Mouse (Mus musculus) intestine, embryonic 15.5 days (tissue): ENCODE measurements around the gene Lrrc8d. TPM values are rescaled to one million over a fixed set of nuclear protein-coding genes. Genes with fewer than 3 reads are reported as not detected.
A peak's percentile ranks its signal among the peaks of the same experiment; 100 is the strongest.

Source experiments
- ATAC-seq: fragments of 200-750 bp; cut with Nextera tagmentation; 2 replicates; pipeline ENCODE4 v1.8.0; 2017; ENCODE audit warnings: moderate TSS enrichment, moderate library complexity
- H3K27ac ChIP-seq: fragments of 300-500 bp; sonication (generic); 2 replicates; pipeline ENCODE4 v1.5.1; 2015; ENCODE audit warnings: mild to moderate bottlenecking, inconsistent platforms
- H3K27me3 ChIP-seq: fragments of 300-500 bp; sonication (generic); replicated peaks from 2 replicates; pipeline ENCODE4 v1.6.1; 2015; ENCODE audit warnings: inconsistent platforms
- H3K36me3 ChIP-seq: fragments of 300-500 bp; sonication (generic); 2 replicates; pipeline ENCODE4 v1.6.1; 2015; ENCODE audit warnings: inconsistent platforms
- H3K4me1 ChIP-seq: fragments of 300-500 bp; sonication (generic); replicated peaks from 2 replicates; pipeline ENCODE4 v1.6.1; 2015; ENCODE audit warnings: inconsistent platforms
- H3K4me2 ChIP-seq: fragments of 300-500 bp; sonication (generic); replicated peaks from 2 replicates; pipeline ENCODE4 v1.6.1; 2015; ENCODE audit warnings: mild to moderate bottlenecking, inconsistent platforms
- H3K4me3 ChIP-seq: fragments of 300-500 bp; sonication (generic); replicated peaks from 2 replicates; pipeline ENCODE4 v1.5.1; 2015; ENCODE audit warnings: inconsistent platforms
- H3K9ac ChIP-seq: fragments of 300-500 bp; sonication (generic); 2 replicates; pipeline ENCODE4 v1.6.1; 2015; ENCODE audit warnings: inconsistent platforms
- H3K9me3 ChIP-seq: fragments of 300-500 bp; sonication (generic); 2 replicates; pipeline ENCODE4 v1.6.1; 2016; ENCODE audit warnings: inconsistent platforms
- WGBS: fragments of 180-500 bp; shearing (Covaris S2); methylation state at CpG from one replicate; pipeline ENCODE4 v1.1.7; 2015; 5-methylcytosine and 5-hydroxymethylcytosine counted together
- polyA plus RNA-seq: library from polyadenylated mRNA; unstranded; fragments of >200 nt; fragmentation: Nextera tagmentation; extraction: Ambion mirVana; gene quantifications from 2 replicates; pipeline ENCODE4 v1.2.1, GENCODE M21; 2015

Lrrc8d gene
- polyA plus RNA-seq, 1 experiment from 2014 or later, result 16.2 TPM

GRCm38 (mm10) chr5:105704573-105704972, 4.8 kb downstream of the Lrrc8d start:
- H3K9me3 ChIP-seq, result no peaks in the 10 kb centered on the region
- H3K27me3 ChIP-seq, result 0 out of 2 replicates have a peak, but pooled peaks cover under 1% of the 10 kb centered on the region
- H3K36me3 ChIP-seq, result no peaks in the 10 kb centered on the region
- WGBS, result 31% methylated on average over 9 of the region's 9 CpGs
- no peak overlapping the region for H3K9ac ChIP-seq
- no peak overlapping the region for H3K4me3 ChIP-seq
- ATAC-seq, result no peak
- no peak overlapping the region for H3K27ac ChIP-seq
- peaks cover 20% of the 10 kb centered on the region; the same call in 1 of the 2 replicates for H3K4me1 ChIP-seq
- H3K4me2 ChIP-seq, result no peak overlapping the region

- Histone ChIP-seq H3K36me3 (no peaks in the 10 kb centered on the region), H3K27me3 (no peaks in the 10 kb centered on the region), H3K4me1 (peaks cover 22% of the 10 kb centered on the region; the same call in 1 of the 2 replicates), H3K9me3 (no peaks in the 10 kb centered on the region), H3K9ac (no peak overlapping the region), H3K4me2 (no peak overlapping the region), H3K4me3 (no peak overlapping the region), H3K27ac (no peak overlapping the region)
- WGBS, result 72% methylated on average over 11 of the region's 11 CpGs
- ATAC-seq, result no peak
Observed at GRCm38 (mm10) chr5:105706635-105707034, 6.9 kb downstream of the Lrrc8d start.

GRCm38 (mm10) chr5:105708276-105708675, 8.5 kb downstream of the Lrrc8d start:
- H3K9ac ChIP-seq, result no peak overlapping the region
- H3K27ac ChIP-seq, result no peak overlapping the region
- no peaks in the 10 kb centered on the region for H3K36me3 ChIP-seq
- H3K4me3 ChIP-seq, result no peak overlapping the region
- no peaks in the 10 kb centered on the region for H3K9me3 ChIP-seq
- no peak for ATAC-seq
- no peak overlapping the region for H3K4me2 ChIP-seq
- H3K4me1 ChIP-seq, result peaks cover 16% of the 10 kb centered on the region; the same call in 1 of the 2 replicates
- H3K27me3 ChIP-seq, result no peaks in the 10 kb centered on the region
- 88% methylated on average over 5 of the region's 5 CpGs for WGBS

DNA sequence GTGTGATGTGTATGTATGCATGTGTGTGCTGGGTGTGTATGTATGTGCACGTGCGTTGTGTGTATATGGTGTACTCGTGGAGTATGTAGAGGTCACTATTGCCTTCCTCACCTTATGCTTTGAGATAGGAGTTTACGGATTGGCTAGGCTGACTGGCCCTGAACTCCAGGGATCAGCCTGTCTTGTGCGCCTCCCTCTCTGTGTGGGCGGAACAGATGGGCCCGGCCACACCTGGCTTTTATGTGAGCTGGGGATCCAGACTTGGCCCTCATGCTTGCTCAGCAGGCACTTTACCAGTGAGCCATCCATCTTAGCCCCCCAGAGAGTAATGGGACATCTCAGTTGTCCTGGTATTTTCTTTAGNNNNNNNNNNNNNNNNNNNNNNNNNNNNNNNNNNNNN, 10.7 kb downstream of the Lrrc8d start:
- ATAC-seq, result 0 out of 2 replicates have a peak, but pooled peaks have one; percentile 46
- H3K4me2 ChIP-seq, result no peak overlapping the region
- no peaks in the 10 kb centered on the region for H3K36me3 ChIP-seq
- no peak overlapping the region for H3K27ac ChIP-seq
- no peak overlapping the region for H3K9ac ChIP-seq
- peaks cover 7% of the 10 kb centered on the region for H3K4me1 ChIP-seq
- H3K9me3 ChIP-seq, result no peaks in the 10 kb centered on the region
- H3K27me3 ChIP-seq, result no peaks in the 10 kb centered on the region
- WGBS, result 84% methylated on average over 7 of the region's 7 CpGs
- no peak overlapping the region for H3K4me3 ChIP-seq

GRCm38 (mm10) chr5:105714446-105714845, 14.7 kb downstream of the Lrrc8d start:
- no peaks in the 10 kb centered on the region for H3K27me3 ChIP-seq
- no peak overlapping the region for H3K9ac ChIP-seq
- peaks cover 27% of the 10 kb centered on the region for H3K4me1 ChIP-seq
- no peak overlapping the region for H3K27ac ChIP-seq
- no peaks in the 10 kb centered on the region for H3K9me3 ChIP-seq
- H3K4me3 ChIP-seq, result no peak overlapping the region
- 79% methylated on average over 6 of the region's 6 CpGs for WGBS
- ATAC-seq, result no peak
- H3K36me3 ChIP-seq, result no peaks in the 10 kb centered on the region
- no peak overlapping the region for H3K4me2 ChIP-seq

DNA sequence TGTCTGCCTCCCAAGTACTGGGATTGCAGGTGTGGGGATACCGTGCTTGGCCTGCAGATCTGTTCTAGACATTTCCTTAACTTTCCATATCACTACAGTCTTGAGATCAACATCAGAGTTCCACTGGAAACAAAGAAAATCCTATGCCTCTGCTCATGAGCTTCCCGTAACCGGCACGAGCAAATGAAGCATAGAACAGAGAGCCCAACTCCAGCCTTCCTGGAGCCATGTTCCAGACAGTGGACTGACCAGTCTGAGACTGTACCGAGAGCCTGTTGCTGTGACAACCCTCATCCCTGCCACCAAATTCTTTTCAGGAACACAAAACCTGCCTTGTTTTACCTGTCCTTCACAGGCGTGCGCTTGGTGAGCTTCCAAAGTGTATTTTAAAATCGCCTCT, 15.3 kb downstream of the Lrrc8d start:
- Histone ChIP-seq H3K36me3 (no peaks in the 10 kb centered on the region), H3K4me3 (no peak overlapping the region), H3K27ac (no peak overlapping the region), H3K27me3 (no peaks in the 10 kb centered on the region), H3K4me1 (peaks cover 25% of the 10 kb centered on the region), H3K9ac (no peak overlapping the region), H3K9me3 (no peaks in the 10 kb centered on the region), H3K4me2 (no peak overlapping the region)
- no peak for ATAC-seq
- 85% methylated on average over 8 of the region's 8 CpGs for WGBS

DNA sequence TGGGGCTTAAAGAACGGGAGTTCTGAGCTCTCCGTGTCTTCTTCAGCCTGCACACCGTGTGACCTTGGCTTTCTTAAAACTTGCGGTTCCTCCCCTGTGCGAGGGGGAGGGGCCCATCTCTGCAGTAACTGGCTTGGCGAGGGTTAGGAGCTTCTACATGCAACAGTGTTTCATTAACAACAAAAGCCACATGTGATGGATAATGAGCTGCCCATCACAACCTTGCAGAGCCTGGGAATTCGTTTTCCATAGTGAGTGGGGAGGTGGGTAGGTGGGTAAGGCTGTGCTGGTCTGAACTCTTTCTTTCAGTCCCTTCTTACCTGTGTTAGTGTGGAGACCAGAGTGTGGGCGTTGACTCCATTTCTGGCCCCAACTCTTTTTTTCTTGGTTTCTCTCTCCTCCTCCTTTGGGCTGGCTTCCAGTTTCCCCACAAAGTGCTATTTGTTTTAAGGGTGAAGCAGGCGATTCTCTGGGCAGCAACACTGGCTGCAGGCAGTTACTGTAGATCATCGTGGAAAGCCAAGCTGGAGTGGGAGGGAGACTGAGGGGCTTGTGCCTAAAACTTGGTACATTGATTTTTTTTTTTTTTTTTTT, 15.9 kb downstream of the Lrrc8d start:
- peak; percentile 37; the same call in 1 of the 2 replicates for ATAC-seq
- 41% methylated on average over 10 of the region's 10 CpGs for WGBS
- H3K4me3 ChIP-seq, result no peak overlapping the region
- no peak overlapping the region for H3K9ac ChIP-seq
- H3K9me3 ChIP-seq, result no peaks in the 10 kb centered on the region
- no peaks in the 10 kb centered on the region for H3K36me3 ChIP-seq
- H3K27me3 ChIP-seq, result no peaks in the 10 kb centered on the region
- no peak overlapping the region for H3K4me2 ChIP-seq
- H3K27ac ChIP-seq, result no peak overlapping the region
- H3K4me1 ChIP-seq, result peaks cover 25% of the 10 kb centered on the region

DNA sequence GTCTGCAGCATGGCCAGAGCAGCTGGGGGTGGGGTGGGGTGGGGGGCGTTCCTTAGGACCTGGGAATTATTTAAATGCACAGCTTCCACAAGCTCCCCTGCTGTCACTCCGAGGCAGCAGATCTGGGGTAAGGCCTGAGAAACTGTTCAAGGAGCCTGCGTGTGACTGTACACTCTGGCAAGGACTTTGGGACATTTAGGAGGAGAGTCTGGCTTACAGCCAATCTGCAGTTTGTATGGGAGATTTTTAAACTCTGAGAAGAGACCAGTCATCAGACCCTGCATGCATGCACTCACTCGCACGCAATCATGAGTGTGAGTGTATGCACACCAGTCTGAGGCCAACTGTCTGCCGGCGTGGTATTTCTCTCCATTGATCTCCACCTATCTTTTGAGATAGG, 17.5 kb downstream of the Lrrc8d start:
- H3K9ac ChIP-seq, result no peak overlapping the region
- no peak overlapping the region for H3K4me2 ChIP-seq
- H3K27ac ChIP-seq, result no peak overlapping the region
- no peaks in the 10 kb centered on the region for H3K36me3 ChIP-seq
- peaks cover 25% of the 10 kb centered on the region for H3K4me1 ChIP-seq
- 61% methylated on average over 7 of the region's 7 CpGs for WGBS
- no peak overlapping the region for H3K4me3 ChIP-seq
- ATAC-seq, result peak; percentile 52; the same call in 1 of the 2 replicates
- no peaks in the 10 kb centered on the region for H3K27me3 ChIP-seq
- no peaks in the 10 kb centered on the region for H3K9me3 ChIP-seq

- Histone ChIP-seq H3K9ac (no peak overlapping the region), H3K36me3 (no peaks in the 10 kb centered on the region), H3K27me3 (no peaks in the 10 kb centered on the region), H3K27ac (no peak overlapping the region), H3K9me3 (no peaks in the 10 kb centered on the region), H3K4me2 (0 out of 2 replicates have a peak overlapping the region, but pooled peaks have one; percentile 0), H3K4me3 (no peak overlapping the region), H3K4me1 (peaks cover 25% of the 10 kb centered on the region)
- ATAC-seq, result no peak
- whole genome bisulfite sequencing, result 60% methylated on average over 11 of the region's 11 CpGs
Observed at GRCm38 (mm10) chr5:105718138-105718670, 18.4 kb downstream of the Lrrc8d start.

- Histone ChIP-seq H3K27ac (no peak overlapping the region), H3K27me3 (no peaks in the 10 kb centered on the region), H3K4me2 (no peak overlapping the region), H3K4me1 (peaks cover 16% of the 10 kb centered on the region; the same call in 1 of the 2 replicates), H3K36me3 (no peaks in the 10 kb centered on the region), H3K9ac (no peak overlapping the region), H3K4me3 (no peak overlapping the region), H3K9me3 (no peaks in the 10 kb centered on the region)
- no peak for ATAC-seq
- 87% methylated on average over 4 of the region's 4 CpGs for WGBS
Observed at GRCm38 (mm10) chr5:105721267-105721666, 21.5 kb downstream of the Lrrc8d start.

GRCm38 (mm10) chr5:105722807-105723206, 23.0 kb downstream of the Lrrc8d start:
- H3K9me3 ChIP-seq, result no peaks in the 10 kb centered on the region
- 89% methylated on average over 11 of the region's 11 CpGs for WGBS
- no peaks in the 10 kb centered on the region for H3K36me3 ChIP-seq
- H3K4me2 ChIP-seq, result no peak overlapping the region
- H3K4me1 ChIP-seq, result peaks cover 2% of the 10 kb centered on the region; the same call in 1 of the 2 replicates
- no peaks in the 10 kb centered on the region for H3K27me3 ChIP-seq
- no peak overlapping the region for H3K27ac ChIP-seq
- ATAC-seq, result no peak
- no peak overlapping the region for H3K4me3 ChIP-seq
- no peak overlapping the region for H3K9ac ChIP-seq

DNA sequence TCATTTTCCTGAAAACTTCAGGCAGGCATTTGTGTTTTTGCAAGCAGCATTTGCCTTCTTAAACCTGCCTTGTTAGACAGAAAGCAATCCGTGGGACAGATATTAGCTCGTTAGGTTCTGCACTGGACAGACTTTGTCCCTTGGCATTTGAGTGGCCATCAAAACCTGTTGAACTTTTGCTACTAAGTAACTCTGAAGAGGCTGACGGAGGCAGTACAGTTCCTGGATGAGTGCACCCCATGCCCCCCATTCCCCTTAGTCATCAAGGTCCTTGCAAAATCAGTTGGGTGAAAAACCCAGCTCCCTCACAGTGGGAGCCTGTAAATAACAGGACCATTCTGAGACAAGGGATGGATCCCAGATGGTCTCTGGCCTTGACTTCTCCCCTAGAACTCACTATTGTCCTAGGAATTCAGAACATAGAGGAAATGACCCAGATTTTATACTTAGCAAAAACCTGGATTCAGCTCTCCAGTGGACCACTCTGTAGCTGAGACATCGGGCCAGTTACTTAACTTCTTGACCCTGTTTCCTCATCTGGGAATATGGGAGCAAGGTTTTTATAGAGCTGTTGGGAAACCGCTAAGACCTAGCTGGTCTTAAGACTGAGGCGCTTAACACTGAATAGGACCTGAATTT, 30.5 kb downstream of the Lrrc8d start:
- no peak overlapping the region for H3K27ac ChIP-seq
- no peak overlapping the region for H3K4me2 ChIP-seq
- H3K4me3 ChIP-seq, result no peak overlapping the region
- H3K9ac ChIP-seq, result no peak overlapping the region
- H3K9me3 ChIP-seq, result no peaks in the 10 kb centered on the region
- no peaks in the 10 kb centered on the region for H3K27me3 ChIP-seq
- WGBS, result 80% methylated on average over 6 of the region's 6 CpGs
- ATAC-seq, result no peak
- H3K36me3 ChIP-seq, result no peaks in the 10 kb centered on the region
- H3K4me1 ChIP-seq, result peaks cover 8% of the 10 kb centered on the region
